In genomic region chr10:79910556-79910955, GRCm38 (mm10) we compare ENCODE assay signal across 11 mouse cellular contexts. TPM values are rescaled to one million over a fixed set of nuclear protein-coding genes. Genes with fewer than 3 reads are reported as not detected.
DNase-seq lines count a peak whose midpoint lies in the region; ATAC-seq and TF ChIP-seq lines count a peak whose summit lies in the region.
"Had no signal": no experiment of that assay in that cellular context is flagged by ENCODE, and none has a peak within 500 bp of the region (broad histone marks: within the 10 kb centered on the region; RNA-seq: fewer than 3 reads in every experiment).

Gene Gm26602, plus strand, starts transcription at chr10:79910856.

- no peak within 1 kb of the TSS for H3K4me2 ChIP-seq in lung, postnatal 0 days (replicated peaks; ENCODE audit: low read depth, low read length)
- H3K4me2 ChIP-seq in liver, embryonic 14.5 days (ENCODE audit: low read depth) = no peak within 1 kb of the TSS
- no peak within 1 kb of the TSS for H3K4me2 ChIP-seq in stomach, postnatal 0 days (replicated peaks; ENCODE audit: low read depth)

- H3K4me1 ChIP-seq in lung, postnatal 0 days (ENCODE audit: insufficient read depth, low read depth, low read length) = peaks cover 4% of the 10 kb centered on the region; the same call in 1 of the 2 replicates
- H3K4me1 ChIP-seq in liver, embryonic 14.5 days (replicated peaks; ENCODE audit: control insufficient read depth in 2 of 2, insufficient read depth in 2 of 2, low read length in 1 of 2) = peaks cover 23 to 28% of the 10 kb centered on the region in 2 experiments
- no peaks in the 10 kb centered on the region for H3K4me1 ChIP-seq in stomach, postnatal 0 days (replicated peaks; ENCODE audit: control insufficient read depth, insufficient read depth)

- no peak for TF ChIP-seq EP300 in lung, postnatal 0 days (IDR thresholded peaks at IDR 0.05)
- TF ChIP-seq EP300 in liver, embryonic 14.5 days (IDR thresholded peaks at IDR 0.05; ENCODE audit: low read depth) = no peak
- no peak for TF ChIP-seq EP300 in stomach, postnatal 0 days (optimal IDR thresholded peaks at IDR 0.05)

- no peak within 1 kb of the TSS for H3K9ac ChIP-seq in lung, postnatal 0 days (replicated peaks; ENCODE audit: low read depth)
- no peak within 1 kb of the TSS for H3K9ac ChIP-seq in liver, embryonic 14.5 days (replicated peaks)
- no peak within 1 kb of the TSS for H3K9ac ChIP-seq in stomach, postnatal 0 days (ENCODE audit: low read length)

- peak within 1 kb of the TSS; percentile 100; the same call in 1 of the 2 replicates for H3K27ac ChIP-seq in gastrocnemius, adult 2 months
- peak within 1 kb of the TSS; percentile 4; the same call in 1 of the 2 replicates for H3K27ac ChIP-seq in lung, postnatal 0 days (ENCODE audit: low read length)
- peak within 1 kb of the TSS; percentile 74; the same call in 1 of the 2 replicates for H3K27ac ChIP-seq in liver, embryonic 14.5 days
- peak within 1 kb of the TSS; percentile 78; the same call in 1 of the 2 replicates for H3K27ac ChIP-seq in stomach, postnatal 0 days (replicated peaks)

- no peak for ATAC-seq in lung, postnatal 0 days
- ATAC-seq in liver, embryonic 14.5 days (ENCODE audit: insufficient read depth) = no peak
- no peak for ATAC-seq in stomach, postnatal 0 days (ENCODE audit: low FRiP score, low TSS enrichment)
- ATAC-seq: inflammation-experienced regulatory T-cells, adult 6 months had no signal

- H3K27me3 ChIP-seq in lung, postnatal 0 days (replicated peaks; ENCODE audit: insufficient read depth, low read length) = no peaks in the 10 kb centered on the region
- H3K27me3 ChIP-seq in liver, embryonic 14.5 days (ENCODE audit: control insufficient read depth, insufficient read depth, low read length) = no peaks in the 10 kb centered on the region
- no peaks in the 10 kb centered on the region for H3K27me3 ChIP-seq in stomach, postnatal 0 days (ENCODE audit: control insufficient read depth, insufficient read depth, low read length)

- WGBS in lung, postnatal 0 days = 91% methylated on average over 4 of the region's 4 CpGs
- 91% methylated on average over 4 of the region's 4 CpGs for WGBS in liver, embryonic 14.5 days (ENCODE audit: insufficient replicate concordance)
- WGBS in stomach, postnatal 0 days = 88% methylated on average over 4 of the region's 4 CpGs

- DNase-seq in gastrocnemius, adult 2 months = no peak
- no peak for DNase-seq in gastrocnemius, adult 18-20 months (ENCODE audit: low spot score)
- DNase-seq in lung, postnatal 0 days (ENCODE audit: low spot score) = no peak
- DNase-seq in lung, postnatal 4 days = no peak
- DNase-seq in liver, embryonic 14.5 days (ENCODE audit: low read depth in 3 of 3, low spot score in 3 of 3) = no peak
- no peak for DNase-seq in stomach, postnatal 0 days (ENCODE audit: low spot score)
- no peak for DNase-seq in thymus, postnatal 25 days
- no peak for DNase-seq in thymus, postnatal 14 days
- DNase-seq: retina, postnatal 1 day had no signal

- no peak within 1 kb of the TSS for H3K4me3 ChIP-seq in gastrocnemius, adult 2 months
- no peak within 1 kb of the TSS for H3K4me3 ChIP-seq in lung, postnatal 0 days (ENCODE audit: low read depth, low read length)
- H3K4me3 ChIP-seq in liver, embryonic 14.5 days (ENCODE audit: insufficient read depth in 1 of 2, low read depth in 2 of 2, low read length in 2 of 2) = no peak within 1 kb of the TSS
- H3K4me3 ChIP-seq in stomach, postnatal 0 days (ENCODE audit: low read depth, low read length) = no peak within 1 kb of the TSS

- peaks cover 15% of the 10 kb centered on the region; the same call in 1 of the 2 replicates for H3K36me3 ChIP-seq in lung, postnatal 0 days (ENCODE audit: insufficient read depth, low read length)
- H3K36me3 ChIP-seq in liver, embryonic 14.5 days (replicated peaks; ENCODE audit: control insufficient read depth, insufficient read depth, low read depth) = no peaks in the 10 kb centered on the region
- H3K36me3 ChIP-seq in stomach, postnatal 0 days (ENCODE audit: control insufficient read depth, insufficient read depth, low read length) = peaks cover 20% of the 10 kb centered on the region

- no peaks in the 10 kb centered on the region for H3K9me3 ChIP-seq in lung, postnatal 0 days (ENCODE audit: low read length)
- H3K9me3 ChIP-seq in liver, embryonic 14.5 days (ENCODE audit: control insufficient read depth, low read length) = no peaks in the 10 kb centered on the region
- no peaks in the 10 kb centered on the region for H3K9me3 ChIP-seq in stomach, postnatal 0 days (ENCODE audit: control insufficient read depth, low read length)

- intact Hi-C loops in gastrocnemius, adult 2 months (cut with DNase I) = no loop called here

- TF ChIP-seq CTCF in gastrocnemius, adult 2 months (IDR thresholded peaks at IDR 0.05) = no peak
- no peak for TF ChIP-seq CTCF in lung, postnatal 0 days (IDR thresholded peaks at IDR 0.05)
- no peak for TF ChIP-seq CTCF in liver, embryonic 14.5 days (IDR thresholded peaks at IDR 0.05; ENCODE audit: low read depth)
- no peak for TF ChIP-seq CTCF in stomach, postnatal 0 days (IDR thresholded peaks at IDR 0.05; ENCODE audit: low read depth)

RNA-seq across cellular contexts. Expression of gene Gm26602, which starts in this region (rescaled TPM):
- not detected for total RNA-seq in gastrocnemius, adult 2 months (2021)
- not detected for total RNA-seq in gastrocnemius, adult 18-20 months (2021)
- polyA plus RNA-seq in lung, postnatal 0 days (2015; fragmentation: Nextera tagmentation; extraction: Ambion mirVana) = not detected in 2 replicates
- polyA plus RNA-seq in liver, embryonic 14.5 days (2012; rRNA removed) = not detected in 2 replicates
- polyA plus RNA-seq in liver, embryonic 14.5 days (2014; fragmentation: Nextera tagmentation; extraction: Ambion mirVana) = not detected in 2 replicates
- polyA plus RNA-seq in stomach, postnatal 0 days (2015; fragmentation: Nextera tagmentation; extraction: Ambion mirVana) = 8.9 and 18.0 TPM in 2 replicates
- total RNA-seq: liver, adult 2 months had no signal
- polyA plus RNA-seq: liver, adult 2 months had no signal

Comparison
In these comparisons a context has a peak if more than half of its experiments do, and no peak if none do; other contexts are left out.
1. H3K27ac ChIP-seq: peak in every context shown above with its lines; median percentile 100 in gastrocnemius, adult 2 months; 78 in stomach, postnatal 0 days; 74 in liver, embryonic 14.5 days; 4 in lung, postnatal 0 days.